18 mouse cellular contexts compared by ENCODE assay signal in genomic region chr4:85151881-85152280, GRCm38 (mm10). TPM values are rescaled to one million over a fixed set of nuclear protein-coding genes. Genes with fewer than 3 reads are reported as not detected.
DNase-seq lines count a peak whose midpoint lies in the region; ATAC-seq and TF ChIP-seq lines count a peak whose summit lies in the region.
"Had no signal": no experiment of that assay in that cellular context is flagged by ENCODE, and none has a peak within 500 bp of the region (broad histone marks: within the 10 kb centered on the region; RNA-seq: fewer than 3 reads in every experiment).

No protein-coding gene starts in this region.

- 71% methylated on average over 7 of the region's 7 CpGs for WGBS in kidney, embryonic 14.5 days
- 43% methylated on average over 7 of the region's 7 CpGs for whole genome bisulfite sequencing in lung, embryonic 14.5 days
- WGBS in midbrain, embryonic 11.5 days = 86% methylated on average over 7 of the region's 7 CpGs
- WGBS in midbrain, embryonic 15.5 days = 82% methylated on average over 7 of the region's 7 CpGs
- 92% methylated on average over 7 of the region's 7 CpGs for WGBS in forebrain, embryonic 14.5 days

- H3K4me2 ChIP-seq in kidney, embryonic 14.5 days (replicated peaks; ENCODE audit: low read depth, low read length) = no peak overlapping the region
- no peak overlapping the region for H3K4me2 ChIP-seq in lung, embryonic 14.5 days
- H3K4me2 ChIP-seq in midbrain, embryonic 11.5 days = no peak overlapping the region
- H3K4me2 ChIP-seq in midbrain, embryonic 15.5 days = no peak overlapping the region
- no peak overlapping the region for H3K4me2 ChIP-seq in forebrain, embryonic 14.5 days (ENCODE audit: low read length)
- H3K4me2 ChIP-seq: forebrain, embryonic 13.5 days; heart, embryonic 12.5 days had no signal

- H3K9ac ChIP-seq in kidney, embryonic 14.5 days (ENCODE audit: low read depth, low read length) = no peak overlapping the region
- no peak overlapping the region for H3K9ac ChIP-seq in lung, embryonic 14.5 days
- H3K9ac ChIP-seq in midbrain, embryonic 11.5 days (ENCODE audit: low read length) = no peak overlapping the region
- H3K9ac ChIP-seq in midbrain, embryonic 15.5 days = no peak overlapping the region
- H3K9ac ChIP-seq in forebrain, embryonic 14.5 days (ENCODE audit: low read length) = no peak overlapping the region
- H3K9ac ChIP-seq: forebrain, embryonic 13.5 days; heart, embryonic 12.5 days had no signal

- H3K4me3 ChIP-seq in kidney, embryonic 14.5 days (ENCODE audit: low read length) = no peak overlapping the region
- no peak overlapping the region for H3K4me3 ChIP-seq in lung, embryonic 14.5 days (ENCODE audit: low read depth, low read length)
- no peak overlapping the region for H3K4me3 ChIP-seq in midbrain, embryonic 11.5 days (ENCODE audit: low read depth, low read length)
- H3K4me3 ChIP-seq in midbrain, embryonic 15.5 days = no peak overlapping the region
- no peak overlapping the region for H3K4me3 ChIP-seq in forebrain, embryonic 14.5 days (ENCODE audit: low read depth, low read length)
- H3K4me3 ChIP-seq: embryonic facial prominence, embryonic 10.5 days; forebrain, embryonic 13.5 days; gastrocnemius, adult 2 months; heart, embryonic 12.5 days; hindbrain, embryonic 10.5 days had no signal

- ATAC-seq in kidney, embryonic 14.5 days (ENCODE audit: low FRiP score, low TSS enrichment) = no peak
- no peak for ATAC-seq in lung, embryonic 14.5 days (ENCODE audit: insufficient read depth)
- no peak for ATAC-seq in midbrain, embryonic 11.5 days (ENCODE audit: low FRiP score)
- no peak for ATAC-seq in midbrain, embryonic 15.5 days (replicated peaks)
- no peak for ATAC-seq in forebrain, embryonic 14.5 days
- ATAC-seq: forebrain, embryonic 13.5 days had no signal

- H3K4me1 ChIP-seq in kidney, embryonic 14.5 days (ENCODE audit: control insufficient read depth, insufficient read depth, low read length) = no peaks in the 10 kb centered on the region
- no peaks in the 10 kb centered on the region for H3K4me1 ChIP-seq in lung, embryonic 14.5 days (ENCODE audit: insufficient read depth)
- H3K4me1 ChIP-seq in midbrain, embryonic 11.5 days (ENCODE audit: control insufficient read depth, insufficient read depth, low read length) = no peaks in the 10 kb centered on the region
- H3K4me1 ChIP-seq in midbrain, embryonic 15.5 days = no peaks in the 10 kb centered on the region
- no peaks in the 10 kb centered on the region for H3K4me1 ChIP-seq in forebrain, embryonic 14.5 days (ENCODE audit: control insufficient read depth, insufficient read depth, low read length)
- H3K4me1 ChIP-seq: embryonic facial prominence, embryonic 10.5 days; forebrain, embryonic 13.5 days; heart, embryonic 12.5 days; hindbrain, embryonic 10.5 days had no signal

- peak; percentile 32 for DNase-seq in kidney, adult 9 months
- DNase-seq in lung, embryonic 14.5 days = peak; percentile 66
- DNase-seq in lung, postnatal 14 days = no peak
- peak; percentile 72 for DNase-seq in midbrain, embryonic 11.5 days (ENCODE audit: low spot score, missing footprints)
- DNase-seq in forebrain, embryonic 14.5 days (ENCODE audit: low spot score) = no peak
- DNase-seq: adrenal gland, adult 2 months; adrenal gland, postnatal 25 days; cerebellum, adult 2 months; cerebellum, postnatal 10 days; gastrocnemius, adult 2 months; gastrocnemius, postnatal 25 days had no signal

- TF ChIP-seq CTCF in lung, embryonic 14.5 days (IDR thresholded peaks at IDR 0.05; ENCODE audit: low read depth) = no peak

- no peak overlapping the region for H3K27ac ChIP-seq in kidney, embryonic 14.5 days (ENCODE audit: low read depth, low read length)
- no peak overlapping the region for H3K27ac ChIP-seq in lung, embryonic 14.5 days (ENCODE audit: low read depth)
- no peak overlapping the region for H3K27ac ChIP-seq in midbrain, embryonic 11.5 days (ENCODE audit: low read depth, low read length)
- no peak overlapping the region for H3K27ac ChIP-seq in midbrain, embryonic 15.5 days
- H3K27ac ChIP-seq in forebrain, embryonic 14.5 days (ENCODE audit: low read depth, low read length) = no peak overlapping the region
- H3K27ac ChIP-seq: embryonic facial prominence, embryonic 10.5 days; forebrain, embryonic 13.5 days; gastrocnemius, adult 2 months; hindbrain, embryonic 10.5 days had no signal

- no peaks in the 10 kb centered on the region for H3K36me3 ChIP-seq in kidney, embryonic 14.5 days (ENCODE audit: control insufficient read depth, insufficient read depth, low read length)
- H3K36me3 ChIP-seq in lung, embryonic 14.5 days (ENCODE audit: insufficient read depth) = no peaks in the 10 kb centered on the region
- no peaks in the 10 kb centered on the region for H3K36me3 ChIP-seq in midbrain, embryonic 11.5 days (ENCODE audit: control insufficient read depth, insufficient read depth, low read length)
- no peaks in the 10 kb centered on the region for H3K36me3 ChIP-seq in midbrain, embryonic 15.5 days (replicated peaks)
- H3K36me3 ChIP-seq in forebrain, embryonic 14.5 days (ENCODE audit: control insufficient read depth, insufficient read depth, low read length) = no peaks in the 10 kb centered on the region
- H3K36me3 ChIP-seq: embryonic facial prominence, embryonic 10.5 days; heart, embryonic 12.5 days; hindbrain, embryonic 10.5 days had no signal

- H3K27me3 ChIP-seq in kidney, embryonic 14.5 days (ENCODE audit: control insufficient read depth, insufficient read depth, low read length) = no peaks in the 10 kb centered on the region
- no peaks in the 10 kb centered on the region for H3K27me3 ChIP-seq in lung, embryonic 14.5 days (ENCODE audit: insufficient read depth, low read length)
- no peaks in the 10 kb centered on the region for H3K27me3 ChIP-seq in midbrain, embryonic 11.5 days (ENCODE audit: control insufficient read depth, insufficient read depth, low read length)
- no peaks in the 10 kb centered on the region for H3K27me3 ChIP-seq in midbrain, embryonic 15.5 days (replicated peaks)
- H3K27me3 ChIP-seq in forebrain, embryonic 14.5 days (replicated peaks; ENCODE audit: control insufficient read depth, insufficient read depth, low read length) = no peaks in the 10 kb centered on the region
- H3K27me3 ChIP-seq: CH12.LX; forebrain, embryonic 13.5 days; heart, embryonic 12.5 days had no signal

- no peaks in the 10 kb centered on the region for H3K9me3 ChIP-seq in kidney, embryonic 14.5 days (ENCODE audit: control insufficient read depth, low read length)
- no peaks in the 10 kb centered on the region for H3K9me3 ChIP-seq in lung, embryonic 14.5 days (ENCODE audit: low read depth, low read length)
- no peaks in the 10 kb centered on the region for H3K9me3 ChIP-seq in midbrain, embryonic 11.5 days (ENCODE audit: control insufficient read depth, low read length)
- no peaks in the 10 kb centered on the region for H3K9me3 ChIP-seq in midbrain, embryonic 15.5 days
- H3K9me3 ChIP-seq in forebrain, embryonic 14.5 days (replicated peaks; ENCODE audit: control insufficient read depth, low read length) = no peaks in the 10 kb centered on the region
- H3K9me3 ChIP-seq: embryonic facial prominence, embryonic 10.5 days; forebrain, embryonic 13.5 days; heart, embryonic 12.5 days; hindbrain, embryonic 10.5 days had no signal

RNA-seq across cellular contexts. Expression of gene Sh3gl2, which starts 53.0 kb away (rescaled TPM):
- 11.4 and 16.5 TPM in 2 replicates for polyA plus RNA-seq in kidney, embryonic 14.5 days (2014; fragmentation: Nextera tagmentation; extraction: Ambion mirVana)
- 6.1 and 7.1 TPM in 2 replicates for polyA plus RNA-seq in lung, embryonic 14.5 days (2014; fragmentation: Nextera tagmentation; extraction: Ambion mirVana)
- polyA plus RNA-seq in midbrain, embryonic 11.5 days (2014; fragmentation: Nextera tagmentation; extraction: Ambion mirVana) = 8.4 and 10.3 TPM in 2 replicates
- polyA plus RNA-seq in midbrain, embryonic 15.5 days (2015; fragmentation: Nextera tagmentation; extraction: Ambion mirVana) = 85.8 and 86.1 TPM in 2 replicates
- polyA plus RNA-seq in forebrain, embryonic 14.5 days (2014; fragmentation: Nextera tagmentation; extraction: Ambion mirVana) = 61.5 and 71.3 TPM in 2 replicates

Comparison
In these comparisons a context has a peak if more than half of its experiments do, and no peak if none do; other contexts are left out.
1. DNase-seq: peak in kidney, adult 9 months (single experiment), lung, embryonic 14.5 days (single experiment) and midbrain, embryonic 11.5 days (single experiment); none in lung, postnatal 14 days (single experiment) and forebrain, embryonic 14.5 days (single experiment).